Mouse (Mus musculus) lung, adult 2 months (tissue): ENCODE measurements around the gene Elp5.

Source experiments
- CTCF ChIP-seq: fragments of 200-500 bp; IDR thresholded peaks from 2 replicates; pipeline ENCODE4 v1.5.1; 2011; ENCODE audit warnings: mild to moderate bottlenecking, low read length, control low read depth; ENCODE audit not compliant: insufficient read depth
- POLR2A ChIP-seq: fragments of 200-500 bp; IDR thresholded peaks from 2 replicates; pipeline ENCODE4 v1.6.1; 2011; ENCODE audit warnings: low read depth, mild to moderate bottlenecking, control low read depth, low read length, borderline replicate concordance; ENCODE audit errors: extremely low read depth

DNA sequence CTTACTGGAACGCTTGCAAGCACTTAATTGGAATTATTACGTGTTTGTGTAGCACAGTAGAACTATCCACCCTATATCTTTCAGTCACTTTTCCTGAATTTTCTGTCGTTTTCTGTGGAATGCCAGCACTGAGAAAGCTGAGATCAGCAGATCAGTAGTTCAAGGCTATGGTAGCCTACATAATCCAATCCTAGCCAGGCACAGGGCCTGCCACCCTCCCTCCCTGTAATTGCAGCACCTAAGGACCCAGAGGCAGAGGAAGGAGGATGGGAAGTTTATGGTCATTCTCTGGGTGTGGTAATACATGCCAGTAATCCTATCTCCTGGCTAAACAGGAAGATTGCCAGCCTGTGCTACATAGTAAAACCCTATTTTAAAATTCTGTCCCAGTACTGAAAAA, 59.5 kb downstream of the Elp5 start:
- TF ChIP-seq CTCF (no peak), POLR2A (no peak)
